Mouse (Mus musculus) c-Kit-positive CD71-negative TER-119-negative erythroid progenitor cells, embryonic 14.5 days (primary cell): ENCODE measurements at regions not wholly inside any gene's neighbourhood (a gene's known extent, or its start where the extent isn't known, plus 50 kb on each side); places are given as distances from the start of the nearest gene placed in this dataset.

Experiments
- DNase-seq: peaks from one replicate; pipeline ENCODE4 v3.0.0-alpha.2; 2013; ENCODE audit warnings: low read depth

DNA sequence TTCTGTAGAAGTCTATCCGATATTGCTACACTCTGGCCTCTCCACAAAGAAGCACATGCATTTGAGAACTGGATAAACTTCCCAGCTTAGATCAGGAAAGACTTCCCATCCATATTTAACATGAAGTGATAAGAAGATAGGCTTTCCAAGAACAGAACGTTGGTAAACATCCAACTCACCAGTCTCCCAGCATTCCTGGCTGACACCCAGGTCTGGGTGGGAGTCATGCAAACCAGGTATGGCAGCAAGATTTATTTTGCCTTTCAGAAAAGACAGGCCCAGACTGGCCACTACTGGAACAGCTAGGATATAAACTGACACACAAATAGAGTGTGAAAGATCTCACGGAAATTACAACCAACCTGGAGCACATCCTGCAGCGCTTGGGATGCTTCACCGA, 459.6 kb downstream of the Psat1 start:
- DNase-seq: no peak

DNA sequence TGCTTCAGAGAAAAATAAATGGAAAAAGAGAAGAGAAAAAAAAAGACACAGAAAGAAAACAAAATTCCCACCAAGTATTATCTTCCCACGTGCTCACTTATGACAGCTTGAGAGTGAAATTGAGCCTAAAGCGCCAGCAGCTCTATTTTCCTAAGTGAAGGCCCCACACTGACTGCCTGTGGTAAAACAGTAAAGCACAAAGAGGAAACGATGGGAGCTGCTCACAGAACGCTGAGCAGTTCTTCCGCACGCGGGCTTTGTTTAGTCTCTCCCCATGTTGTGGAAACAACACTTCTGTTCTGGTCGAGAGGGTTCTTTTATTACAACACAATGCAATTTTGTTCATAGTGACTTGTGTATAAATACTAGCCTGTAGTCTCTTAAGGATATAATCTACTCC, 465.5 kb downstream of the Psat1 start:
- no peak for DNase-seq

DNA sequence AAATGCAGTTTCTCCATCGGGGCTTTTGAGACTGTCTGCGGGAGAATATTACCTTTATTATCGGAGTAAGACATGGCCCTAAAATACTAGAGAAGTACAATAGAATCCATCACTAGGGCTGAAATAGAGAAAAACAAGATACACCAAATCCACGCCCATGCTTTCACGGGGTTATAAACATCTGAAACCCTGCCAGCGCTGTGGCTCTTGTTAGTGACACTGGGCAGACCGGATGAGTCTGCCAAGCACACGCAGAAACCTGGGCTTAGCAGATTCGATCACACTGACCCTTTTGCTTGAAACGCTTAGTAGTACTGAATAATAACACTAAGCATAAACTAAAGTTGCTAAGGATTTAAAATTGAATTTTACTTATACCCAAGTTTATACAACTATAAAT, 477.6 kb downstream of the Psat1 start:
- DNase-seq: no peak

- no peak for DNase-seq
These were observed 480.4 kb downstream of the Psat1 start for GRCm38 (mm10) chr19:15466713-15467112.

GRCm38 (mm10) chr19:15465063-15465760, 481.9 kb downstream of the Psat1 start:
- no peak for DNase-seq

GRCm38 (mm10) chr19:15457793-15458192, 489.3 kb downstream of the Psat1 start:
- DNase-seq: no peak

- DNase-seq: no peak
These were observed 490.0 kb downstream of the Psat1 start for GRCm38 (mm10) chr19:15456943-15457735.

- no peak for DNase-seq
These were observed 498.1 kb downstream of the Psat1 start for GRCm38 (mm10) chr19:15448989-15449388.

GRCm38 (mm10) chr19:15431798-15432197, 515.3 kb downstream of the Psat1 start:
- no peak for DNase-seq

GRCm38 (mm10) chr19:15421311-15421710, 525.8 kb downstream of the Psat1 start:
- no peak for DNase-seq

GRCm38 (mm10) chr19:15398624-15399023, 548.5 kb downstream of the Psat1 start:
- no peak for DNase-seq

DNA sequence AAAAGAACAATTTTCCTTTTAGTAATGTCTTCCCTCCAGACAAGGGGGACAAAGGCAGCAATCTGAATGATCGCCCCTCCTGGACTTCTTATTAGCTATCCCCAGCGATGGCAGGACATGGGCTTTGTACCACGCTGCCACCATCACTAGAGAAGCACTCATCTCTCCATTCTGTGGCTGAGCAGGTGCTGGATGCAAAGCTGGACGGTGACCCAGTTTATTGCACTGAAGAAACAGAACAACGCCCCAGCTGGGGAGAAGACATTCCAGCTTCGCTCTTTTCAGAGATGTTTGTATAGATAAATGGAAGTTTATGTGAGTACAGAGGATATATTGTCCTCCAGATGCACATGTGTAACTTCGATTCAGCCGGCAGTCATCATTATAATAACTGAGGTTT, 575.5 kb downstream of the Psat1 start:
- no peak for DNase-seq

DNA sequence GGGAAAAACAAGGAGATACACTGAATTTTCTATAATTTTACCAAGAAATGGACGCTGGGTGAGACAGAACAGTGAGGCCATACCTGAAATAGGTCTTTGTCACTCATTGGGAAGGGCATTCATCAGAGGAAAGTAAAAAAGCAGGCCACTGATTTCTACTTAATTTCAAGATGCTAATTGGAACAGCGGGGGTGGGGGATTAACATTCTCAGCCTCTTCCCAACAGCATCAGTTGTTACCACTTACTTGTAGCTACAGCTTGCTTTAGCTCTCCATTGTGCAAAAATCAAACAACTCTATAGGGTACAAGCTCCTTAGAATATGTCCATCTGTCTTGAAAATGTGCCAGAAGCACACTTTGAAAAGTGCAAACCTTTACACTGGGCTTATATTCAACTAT, 580.2 kb downstream of the Psat1 start:
- no peak for DNase-seq

DNA sequence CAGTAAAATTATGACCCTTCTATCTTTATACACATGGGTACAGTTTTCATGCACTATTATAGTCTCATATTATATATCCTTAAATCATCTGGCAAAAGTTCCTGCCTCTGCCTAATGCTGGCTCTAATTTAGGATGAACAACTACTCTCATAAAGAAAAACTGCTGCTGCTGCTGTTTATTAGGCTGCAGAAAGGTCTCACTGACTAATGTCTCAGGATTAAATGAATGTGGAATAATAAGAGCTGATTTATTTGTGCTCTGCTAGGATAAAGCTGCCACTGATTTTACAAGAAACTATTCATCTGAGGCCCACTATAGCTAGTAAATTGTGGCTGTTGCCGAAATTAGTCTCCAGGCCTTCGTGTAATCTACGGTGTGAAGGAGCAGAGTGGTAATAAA, 590.0 kb downstream of the Psat1 start:
- no peak for DNase-seq

DNA sequence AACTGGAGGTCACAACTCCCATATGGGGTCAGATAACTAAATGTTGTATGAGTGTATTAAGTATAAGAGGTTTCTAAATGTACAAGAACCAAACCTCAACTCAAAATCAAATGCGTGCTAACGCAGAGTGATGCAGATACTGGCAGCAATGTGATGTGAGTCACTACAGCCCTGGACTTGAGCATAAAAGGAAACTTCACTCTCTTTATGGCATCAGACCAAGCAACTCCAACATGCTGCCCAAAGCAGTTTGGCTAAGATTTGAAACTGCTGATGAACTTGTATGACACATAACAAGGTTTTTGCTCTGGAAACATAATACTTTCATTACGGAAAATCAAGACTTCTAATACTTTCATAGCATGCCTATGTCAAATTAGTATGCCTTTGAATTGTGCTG, 598.8 kb downstream of the Psat1 start:
- DNase-seq: no peak

DNA sequence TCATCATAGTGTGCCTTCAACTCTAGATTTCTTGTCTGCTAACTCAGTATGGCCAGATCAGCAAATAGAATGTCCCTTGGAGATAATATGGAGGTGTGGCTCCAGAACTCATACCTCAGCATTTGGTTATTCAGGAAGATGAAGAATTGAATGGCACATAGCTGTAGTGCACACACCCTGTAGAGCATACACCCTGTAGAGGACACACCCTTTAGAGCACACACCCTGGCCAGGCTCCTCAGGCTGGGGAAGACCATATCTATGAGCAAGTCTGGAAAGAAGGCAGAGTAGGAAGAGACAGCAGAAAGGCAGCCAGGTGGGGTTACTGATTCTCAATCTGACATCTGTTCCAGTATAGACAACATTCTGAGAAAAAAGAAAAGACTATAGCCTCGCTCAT, 604.9 kb downstream of the Psat1 start:
- no peak for DNase-seq

GRCm38 (mm10) chr19:15340305-15340983, 606.7 kb downstream of the Psat1 start:
- no peak for DNase-seq

- DNase-seq: no peak
These were observed 607.2 kb downstream of the Psat1 start for GRCm38 (mm10) chr19:15339979-15340304.

DNA sequence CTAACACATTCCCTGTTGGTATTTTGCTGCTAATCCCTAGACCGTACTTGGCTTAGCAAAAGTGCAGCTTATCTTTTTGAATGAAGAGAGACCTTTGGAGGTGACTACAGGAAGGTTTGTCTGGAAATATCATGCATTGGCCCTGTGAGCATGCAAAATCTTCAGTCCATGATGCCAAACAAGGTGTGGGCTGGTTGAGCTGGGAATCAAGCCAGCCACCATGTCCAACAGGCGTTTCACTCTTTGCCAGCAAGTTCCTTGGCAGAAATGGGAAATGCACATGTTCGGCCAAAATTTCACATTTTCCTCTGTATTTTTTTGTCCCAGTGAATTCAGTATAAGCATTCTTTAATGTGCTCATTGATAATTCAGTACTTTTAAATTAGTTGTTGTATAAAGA, 617.0 kb downstream of the Psat1 start:
- DNase-seq: no peak

- DNase-seq: peak; percentile 13
These were observed 647.7 kb downstream of the Psat1 start for GRCm38 (mm10) chr19:15299474-15299873.

DNA sequence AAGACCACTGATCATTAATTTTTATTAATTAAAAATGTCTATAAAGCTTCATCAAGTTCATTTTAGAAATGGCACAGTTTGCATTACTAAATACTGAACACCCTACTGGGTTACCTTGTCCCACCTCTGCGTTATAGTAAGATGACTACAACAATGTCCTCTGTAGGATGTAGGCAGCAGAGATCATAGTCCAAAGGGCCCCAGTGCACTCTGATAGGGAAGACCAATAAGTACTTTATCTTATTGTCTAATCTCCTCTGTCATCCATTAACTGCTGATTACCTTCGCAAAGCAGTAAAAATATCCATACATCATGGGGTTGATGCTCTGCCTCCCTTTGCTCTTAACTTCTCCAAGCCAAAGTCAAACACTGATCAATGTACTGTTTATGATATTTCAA, 662.1 kb downstream of the Psat1 start:
- DNase-seq: no peak

DNA sequence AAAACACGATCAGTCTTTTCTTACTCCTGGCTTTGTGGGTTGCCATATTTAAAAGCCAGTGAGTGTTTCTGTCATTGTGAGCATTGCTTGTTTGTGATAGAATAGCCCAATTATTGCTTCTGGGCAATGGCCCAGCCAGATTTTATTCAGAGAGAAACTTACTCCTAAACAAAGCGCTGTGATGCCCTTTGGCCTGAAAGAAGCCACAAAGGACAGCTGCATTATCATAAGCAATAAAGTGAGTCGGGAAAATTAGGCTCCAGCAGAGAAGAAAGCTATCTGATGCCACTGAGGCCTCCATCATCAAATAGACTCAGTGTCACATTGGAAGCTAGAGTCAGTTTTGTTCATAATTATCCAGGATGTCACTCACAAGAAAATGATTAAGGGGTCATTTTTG, 644.9 kb upstream of the Tle4 start:
- DNase-seq: no peak
